Mouse (Mus musculus) urinary bladder, postnatal 14 days (tissue): ENCODE data around the gene Ppp1r10.
A peak's percentile ranks its signal among the peaks of the same experiment; 100 is the strongest.

Source experiments
- DNase-seq: peaks from one replicate; pipeline ENCODE4 v3.0.0; 2021; ENCODE audit warnings: low spot score

Ppp1r10 gene

DNA sequence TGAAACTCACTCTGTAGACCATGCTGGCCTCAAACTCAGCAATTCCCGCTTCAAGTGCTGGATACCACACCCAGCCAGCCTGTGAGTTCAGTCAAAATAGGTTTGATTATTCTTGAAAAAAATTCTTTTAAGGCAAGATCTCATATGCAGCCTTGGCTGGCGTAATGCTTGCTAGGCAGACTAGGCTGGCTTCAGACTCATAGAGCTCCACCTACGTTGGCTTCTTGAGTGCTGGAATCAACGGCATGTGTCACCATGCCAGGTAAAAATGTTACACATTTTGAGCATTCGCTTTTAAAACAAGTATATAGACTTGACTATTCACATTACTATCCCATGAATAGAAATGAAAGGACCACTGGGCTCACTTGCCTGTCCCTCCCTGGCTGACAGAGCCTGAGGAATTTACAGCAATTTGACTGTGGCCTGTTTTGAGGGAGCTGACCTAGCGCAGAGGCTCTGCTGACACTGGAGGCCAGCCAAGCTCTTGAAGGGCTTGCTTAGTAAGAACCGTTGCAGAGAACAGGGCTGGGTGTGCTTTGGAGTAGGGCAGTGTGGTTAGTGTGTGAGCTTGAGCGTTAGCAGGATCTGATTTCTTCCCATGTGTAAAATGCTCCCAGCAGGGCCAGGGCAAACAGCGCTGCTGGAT lies 12.8 kb upstream of the Ppp1r10 start:
- DNase-seq: no peak

DNA sequence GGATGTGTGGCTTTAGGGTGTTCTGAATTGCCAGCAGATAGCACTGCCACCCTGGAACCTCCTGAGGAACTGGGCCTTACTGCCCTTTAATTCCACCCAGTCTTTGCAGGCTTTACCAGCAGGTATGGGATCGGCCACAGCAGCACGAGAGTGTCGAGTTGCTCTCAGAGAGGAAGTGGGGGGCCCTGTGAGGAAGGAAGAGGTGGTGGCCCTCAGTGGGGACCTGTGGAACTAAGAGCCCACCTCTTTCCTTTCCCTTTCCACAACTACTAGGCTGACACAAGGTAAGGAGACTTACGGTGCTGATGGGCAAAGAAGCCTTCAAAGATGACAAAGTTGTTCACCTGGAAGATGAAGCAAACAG lies 12.3 kb upstream of the Ppp1r10 start:
- no peak for DNase-seq

DNA sequence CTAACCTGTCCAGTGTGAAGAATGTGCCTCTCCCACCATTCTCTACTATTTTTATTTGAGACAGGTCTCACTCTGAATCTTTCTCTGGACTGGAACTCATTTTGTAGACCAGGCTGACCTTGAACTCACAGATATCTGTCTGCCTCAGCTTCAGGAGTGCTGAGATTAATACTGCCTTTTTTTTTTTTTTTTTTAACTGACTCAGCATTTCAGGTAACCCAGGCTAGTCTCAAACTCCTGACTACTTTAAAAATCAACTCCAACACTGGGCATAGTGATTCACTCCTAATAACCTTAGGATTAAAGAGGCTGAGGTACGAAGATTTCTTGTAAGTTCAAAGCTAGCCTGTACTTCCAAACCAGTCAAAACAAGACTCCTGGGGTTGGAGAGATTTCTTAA lies 10.6 kb upstream of the Ppp1r10 start:
- DNase-seq: no peak

DNA sequence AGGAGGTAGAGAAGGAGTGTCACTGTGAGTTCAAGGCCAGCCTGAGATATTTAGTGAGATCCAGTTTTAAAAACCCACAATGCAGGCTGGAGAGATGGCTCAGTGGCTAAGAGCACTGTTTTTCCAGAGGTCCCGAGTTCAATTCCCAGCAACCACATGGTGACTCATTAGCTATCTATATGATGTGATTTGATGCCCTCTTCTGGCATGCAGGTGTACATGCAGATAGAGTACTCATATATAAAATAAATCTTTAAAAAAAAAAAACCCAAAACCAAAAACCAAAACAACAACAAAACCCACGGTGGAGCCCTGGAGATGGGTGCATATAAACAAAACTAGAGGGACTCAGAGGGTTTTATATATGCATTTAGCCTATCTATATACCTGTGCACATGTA lies 8.6 kb upstream of the Ppp1r10 start:
- DNase-seq: no peak

DNA sequence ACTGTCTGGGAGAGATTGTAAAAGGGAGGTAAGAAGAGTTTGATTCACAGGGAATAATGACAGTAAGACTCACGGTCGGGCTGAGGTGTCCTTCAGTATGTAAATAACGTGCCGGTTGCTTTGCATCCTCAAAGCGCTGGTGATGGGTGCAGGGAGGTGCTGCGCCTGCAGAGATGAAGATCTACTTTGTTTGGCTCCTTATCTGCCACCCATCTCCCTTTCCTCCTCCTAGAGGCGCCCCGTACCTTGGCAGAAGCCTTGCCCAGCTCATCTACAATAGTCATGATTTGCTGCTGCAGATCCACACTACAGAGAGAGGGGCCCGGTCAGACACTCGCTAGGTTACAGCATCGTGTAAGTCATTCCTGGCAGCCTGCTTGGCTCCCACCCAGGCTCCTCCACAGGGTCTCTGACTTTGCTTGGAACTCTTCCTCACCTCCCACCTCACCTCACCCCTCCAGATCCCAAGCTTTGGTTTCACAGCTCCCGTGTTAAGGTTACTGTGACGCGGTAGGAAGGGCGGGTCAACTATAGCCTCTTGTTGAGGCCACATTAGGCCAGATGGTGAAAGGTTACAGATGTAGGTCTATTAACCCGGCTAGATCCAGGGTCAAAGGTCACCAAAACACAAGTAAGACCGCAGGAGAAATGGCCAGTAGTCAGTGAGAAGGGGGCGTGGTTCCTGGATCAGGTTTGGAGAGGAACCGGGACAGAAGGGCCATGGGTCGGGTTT lies 6.9 kb upstream of the Ppp1r10 start:
- DNase-seq: no peak

DNA sequence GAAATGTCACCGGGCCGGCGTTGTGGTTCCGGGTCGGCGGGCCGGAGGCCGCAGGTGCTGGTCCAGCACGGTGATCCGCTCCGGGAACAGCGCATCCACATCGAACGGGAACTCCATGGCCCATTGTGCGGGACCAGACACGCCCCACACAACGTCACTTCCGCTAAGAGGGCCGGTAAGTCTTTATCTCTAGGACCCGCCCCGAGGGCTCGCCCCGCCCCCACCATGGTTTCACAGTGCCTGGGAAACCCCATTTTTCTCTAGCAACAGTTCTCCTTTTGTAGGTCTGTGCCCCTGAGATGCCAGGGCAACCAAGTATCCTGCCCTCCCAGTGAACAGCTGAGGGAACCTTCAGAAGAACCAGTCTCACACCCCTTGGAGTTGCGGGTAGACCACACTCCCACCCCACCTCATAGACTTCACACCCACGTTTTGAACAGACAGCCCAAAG lies 6.3 kb upstream of the Ppp1r10 start, which contains the start of gene Atat1:
Atat1 (minus strand) TSS at position 157 of the 451 bp plus-strand sequence.
- peak; percentile 97 for DNase-seq

DNA sequence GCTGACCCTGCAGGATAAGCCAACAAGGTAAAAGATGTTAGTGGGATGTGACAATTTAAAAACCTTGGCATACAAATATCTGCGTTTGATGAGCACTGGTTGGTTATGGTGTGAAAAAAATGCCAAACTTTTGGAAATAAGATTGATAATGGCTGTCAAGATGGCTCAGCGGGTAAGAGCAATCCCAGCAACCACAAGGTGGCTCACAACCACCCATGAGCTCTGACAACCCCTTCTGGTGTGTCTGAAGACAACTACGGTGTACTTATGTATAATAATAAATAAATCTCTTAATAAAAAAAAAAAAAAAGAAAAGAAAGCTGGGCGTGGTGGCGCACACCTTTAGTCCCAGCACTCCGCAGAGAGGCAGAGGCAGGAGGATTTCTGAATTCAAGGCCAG lies 1.3 kb upstream of the Ppp1r10 start:
- DNase-seq: no peak

DNA sequence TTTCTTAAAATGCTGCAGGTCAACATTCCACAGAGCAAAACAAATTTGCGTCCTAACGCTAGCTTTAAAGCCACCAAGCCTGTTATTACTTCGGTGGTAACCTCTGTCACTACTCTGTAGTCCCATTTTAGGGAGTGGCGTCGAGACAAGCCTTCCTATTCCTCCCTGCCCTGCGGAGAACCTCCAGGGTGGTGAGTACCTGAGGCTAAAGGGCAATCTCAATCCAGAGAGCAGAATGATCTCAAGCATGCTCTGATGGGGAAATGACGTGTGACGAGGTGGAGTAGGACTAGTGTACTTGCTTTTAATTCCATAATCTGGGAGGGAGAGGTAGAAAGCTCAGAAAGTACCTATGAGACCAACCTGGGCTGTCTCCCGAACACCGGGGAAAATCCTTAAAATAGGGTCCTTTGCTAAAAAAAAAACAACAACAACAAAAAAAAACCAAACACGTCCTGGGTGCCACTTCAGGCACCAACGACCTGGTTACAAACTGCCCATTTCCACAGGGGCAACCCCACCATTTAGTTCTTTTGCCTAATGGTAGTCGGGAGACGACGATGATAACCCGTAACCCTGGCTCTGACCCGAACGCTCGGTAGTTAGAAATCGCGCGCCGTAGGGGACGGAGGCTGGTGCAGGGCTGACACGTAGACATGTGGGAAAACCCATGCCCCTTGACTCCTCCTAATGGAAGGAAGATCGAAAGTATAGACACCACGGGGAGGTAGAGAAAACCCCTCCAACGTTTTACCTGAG lies 517 bp upstream of the Ppp1r10 start:
- DNase-seq: peak; percentile 41

DNA sequence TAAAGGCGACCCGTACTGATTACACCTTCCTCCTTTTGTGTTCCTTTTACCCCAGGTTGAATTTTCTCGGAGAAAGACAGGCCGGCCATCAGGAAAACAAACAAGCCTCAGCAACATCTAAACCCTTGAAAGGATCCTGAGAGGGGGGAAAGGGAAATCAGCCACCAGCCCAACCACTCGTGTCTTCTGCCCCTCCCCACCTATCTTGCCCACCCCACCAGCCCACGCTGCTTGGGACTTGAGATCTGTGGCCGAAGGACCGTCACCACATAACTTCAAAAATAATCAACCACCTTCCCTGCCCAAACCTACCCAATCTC lies 869 bp downstream of the Ppp1r10 start:
- peak; percentile 30 for DNase-seq

DNA sequence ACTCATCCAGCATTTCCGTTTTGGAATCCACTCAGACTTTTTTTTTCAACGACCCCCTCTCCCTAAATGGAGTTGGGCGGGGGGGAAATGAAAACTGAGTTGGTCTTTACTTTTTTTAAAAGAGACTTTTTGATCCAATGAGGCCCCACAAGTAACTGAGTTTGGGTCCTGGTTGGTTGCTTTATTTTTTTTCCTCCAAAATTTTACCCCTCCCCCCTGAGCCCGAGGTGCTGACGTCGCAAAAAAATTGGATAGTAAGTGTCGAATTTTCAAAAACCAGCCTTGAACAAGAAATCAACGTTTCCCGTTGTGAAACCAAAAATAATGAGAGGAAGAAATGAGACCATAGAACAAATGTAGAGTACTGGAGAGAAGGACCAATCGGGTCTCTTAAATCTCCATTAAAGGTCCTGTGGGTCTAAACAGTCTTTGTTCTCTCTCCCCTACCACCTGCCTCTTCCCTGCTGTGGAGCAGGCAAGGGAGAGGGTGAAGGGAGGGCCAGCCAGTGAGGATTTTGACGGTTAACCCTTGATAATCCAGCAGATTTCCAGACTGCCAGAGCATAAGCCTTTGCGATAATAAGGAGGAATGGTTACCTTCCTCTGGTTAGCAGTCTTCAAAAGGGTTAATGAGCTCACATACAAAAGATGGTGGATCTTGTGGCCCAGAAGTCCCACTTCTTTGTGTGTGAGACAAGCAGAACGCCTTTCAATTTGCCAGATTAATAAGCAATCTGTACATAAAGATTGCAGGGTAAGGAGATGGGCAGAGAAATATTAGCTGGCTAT lies 1.4 kb downstream of the Ppp1r10 start:
- peak; percentile 38 for DNase-seq

DNA sequence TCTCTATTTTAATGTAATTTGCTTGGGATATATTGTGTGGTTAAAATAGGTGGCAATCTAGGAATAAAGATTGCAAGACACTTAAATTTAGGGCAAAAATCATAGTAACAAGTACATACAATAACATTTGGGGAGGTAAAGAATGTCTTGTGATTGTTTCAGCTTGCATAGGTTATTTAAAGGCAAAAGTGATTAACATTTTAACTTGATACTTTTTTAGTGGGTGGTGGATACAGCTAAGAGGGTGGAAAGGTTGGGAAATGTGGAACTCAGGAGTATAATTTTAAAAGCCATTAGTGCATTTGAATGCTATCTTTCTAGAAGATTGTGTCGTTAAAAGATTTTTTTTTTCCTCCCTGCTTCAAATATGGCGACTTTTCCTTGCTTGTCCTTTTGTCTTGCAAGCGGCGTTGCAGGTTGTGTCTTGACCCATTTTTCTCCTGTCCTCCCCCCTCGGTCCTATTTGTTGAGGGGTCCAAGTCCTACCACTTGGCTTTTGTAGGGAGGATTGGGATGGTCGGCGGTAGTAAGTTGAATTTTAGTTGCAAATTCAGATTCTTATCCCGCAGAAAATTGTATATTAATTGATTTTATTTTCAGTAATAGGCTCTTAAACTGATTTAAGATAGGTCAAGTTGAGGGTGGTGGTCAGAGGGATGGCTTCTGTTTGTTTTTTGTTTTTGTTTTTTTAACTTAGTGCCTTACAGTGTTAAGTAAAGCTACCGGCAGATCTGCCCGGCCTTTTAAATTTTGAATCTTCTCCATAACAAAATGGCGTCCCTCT lies 2.2 kb downstream of the Ppp1r10 start:
- DNase-seq: peak; percentile 32

DNA sequence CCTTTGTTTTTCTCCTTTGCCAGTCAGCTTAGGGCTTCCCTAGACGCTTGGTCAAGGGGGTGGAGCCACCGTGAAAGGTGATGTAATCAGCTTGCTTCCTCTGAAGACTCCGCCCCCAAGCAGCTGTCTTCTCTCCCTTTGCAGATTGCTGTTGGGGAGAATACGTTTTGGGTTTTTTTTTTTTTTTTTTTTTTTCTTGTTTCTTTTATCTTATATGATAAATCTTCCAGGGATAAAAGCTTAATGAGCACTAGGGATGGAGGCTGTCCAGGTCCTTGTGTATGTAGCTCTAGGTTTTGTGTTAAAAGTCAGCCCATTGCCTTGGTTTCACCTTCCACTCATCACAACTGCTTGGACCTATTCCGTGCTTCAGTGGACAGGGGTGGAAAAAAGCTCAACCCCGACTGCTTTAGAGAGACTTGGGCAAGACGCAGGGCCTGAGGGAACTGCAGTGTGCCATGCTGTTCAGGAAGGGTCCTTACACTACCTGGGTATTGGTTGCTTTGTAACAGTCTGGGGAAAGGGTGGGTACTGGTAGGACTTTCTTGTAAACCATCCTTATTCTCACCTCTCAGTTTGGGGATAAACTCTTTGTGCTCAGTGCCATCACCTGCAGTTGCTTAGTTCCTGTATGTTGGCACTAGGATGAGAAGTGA lies 3.0 kb downstream of the Ppp1r10 start:
- peak; percentile 97 for DNase-seq

DNA sequence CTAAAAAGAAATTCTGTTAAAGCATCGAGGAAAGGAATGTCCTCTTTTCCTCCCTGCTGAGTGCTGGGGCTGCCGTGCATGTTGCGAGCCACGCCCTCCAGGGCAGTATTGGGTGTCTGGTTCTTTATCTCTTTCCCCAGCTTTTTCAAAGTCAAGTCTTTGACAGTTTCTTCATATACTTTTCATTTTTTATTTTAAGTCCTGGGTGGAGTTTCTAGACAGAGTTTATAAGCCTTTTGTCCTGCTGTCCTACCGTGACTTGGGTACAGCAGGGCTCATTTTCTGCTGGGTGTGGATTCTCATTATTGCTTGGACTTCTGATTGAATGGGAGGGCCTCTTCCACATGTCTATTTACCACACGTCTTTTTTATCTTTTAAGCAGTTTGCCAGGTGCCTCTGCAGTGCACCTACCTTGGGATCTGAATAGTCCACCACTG lies 3.6 kb downstream of the Ppp1r10 start:
- no peak for DNase-seq

DNA sequence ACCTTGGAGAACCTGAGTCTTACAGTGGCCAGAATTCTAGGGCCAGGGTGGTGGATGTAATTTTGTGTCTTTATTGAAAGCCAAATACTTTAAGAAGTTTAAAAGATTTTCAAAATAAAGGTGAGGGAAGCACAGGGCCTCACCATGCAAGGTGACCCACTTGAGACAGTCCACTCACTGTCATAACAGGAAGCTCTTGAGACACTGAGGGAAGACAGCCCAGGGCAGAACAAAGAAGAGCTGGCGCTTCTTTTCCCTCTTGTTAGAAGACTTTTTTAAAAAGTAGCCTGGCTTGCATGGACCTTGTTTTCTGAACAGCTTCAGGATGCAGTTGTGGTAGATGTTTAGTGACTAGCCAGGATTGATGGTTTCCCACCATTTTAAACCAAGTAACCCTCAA lies 4.2 kb downstream of the Ppp1r10 start:
- DNase-seq: no peak

DNA sequence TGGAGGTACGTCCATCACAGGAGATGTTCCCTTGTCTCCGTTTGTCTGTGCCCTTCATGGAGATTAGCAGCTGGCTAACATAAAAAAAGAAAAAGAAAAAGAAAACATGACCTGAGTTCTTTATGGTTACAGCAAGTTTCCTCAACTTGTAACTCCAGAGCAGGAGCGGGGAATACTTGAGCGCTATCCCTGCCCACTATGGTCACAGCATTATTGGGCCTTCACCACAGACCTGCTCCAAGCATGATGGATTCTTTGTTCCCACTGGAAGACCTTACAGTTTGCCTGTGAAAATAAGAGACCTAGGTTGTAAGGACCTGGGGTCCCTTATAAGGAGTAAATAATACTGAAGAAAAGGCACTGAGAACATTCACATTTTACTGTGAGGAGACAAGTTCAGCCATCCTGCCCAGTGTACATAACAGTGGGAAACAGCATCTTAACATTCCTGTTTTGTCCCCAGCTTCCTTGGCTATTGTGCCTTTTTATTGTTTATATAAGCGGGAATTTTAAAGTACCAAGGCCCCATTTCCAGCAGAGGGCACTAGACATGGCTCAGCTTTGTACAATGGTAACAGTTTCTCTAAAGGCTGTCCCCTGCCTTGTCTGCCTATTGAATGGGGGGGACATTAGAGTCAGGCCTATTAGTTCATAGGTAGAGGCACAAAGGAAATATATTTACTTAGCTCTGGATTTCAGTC lies 4.8 kb downstream of the Ppp1r10 start:
- DNase-seq: peak; percentile 35

DNA sequence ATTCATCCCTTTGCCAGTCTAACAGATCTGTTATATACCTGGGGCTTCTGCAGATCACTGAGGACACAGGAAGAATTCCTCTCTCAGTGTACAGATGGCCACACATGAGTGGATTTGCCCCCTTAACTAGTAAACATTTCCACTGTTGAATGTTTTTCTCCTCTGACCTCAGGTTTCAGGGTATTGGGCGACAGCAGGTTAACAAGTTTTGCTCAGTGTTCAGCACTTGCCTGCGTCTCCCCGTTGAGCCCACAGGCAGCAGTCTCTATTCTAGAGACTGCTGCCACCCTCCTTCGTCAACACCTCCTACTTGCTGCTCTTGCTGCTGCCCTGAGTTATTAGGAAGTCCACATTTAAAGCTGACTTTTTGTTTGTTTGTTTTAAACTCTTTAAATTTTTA lies 5.5 kb downstream of the Ppp1r10 start:
- DNase-seq: no peak

DNA sequence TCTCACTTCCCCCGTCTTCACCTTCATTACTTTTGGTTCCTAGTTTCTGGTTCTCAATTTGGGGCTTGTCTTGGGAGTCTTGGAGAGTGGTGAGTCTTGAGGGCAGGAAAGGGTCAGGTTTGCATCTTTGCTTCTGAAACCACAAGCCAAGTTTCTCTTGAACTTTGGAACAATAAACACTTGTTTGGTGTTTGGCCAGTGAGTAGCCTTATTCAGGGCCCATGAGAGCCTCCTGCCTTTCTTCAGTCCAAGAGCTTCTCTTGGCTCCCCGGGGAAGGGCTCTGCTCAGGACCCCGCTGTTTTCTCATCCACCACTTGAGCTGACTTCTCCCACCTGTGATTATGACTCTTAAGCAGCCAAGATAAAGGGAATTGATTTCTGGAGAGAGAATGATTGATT lies 6.3 kb downstream of the Ppp1r10 start:
- no peak for DNase-seq

DNA sequence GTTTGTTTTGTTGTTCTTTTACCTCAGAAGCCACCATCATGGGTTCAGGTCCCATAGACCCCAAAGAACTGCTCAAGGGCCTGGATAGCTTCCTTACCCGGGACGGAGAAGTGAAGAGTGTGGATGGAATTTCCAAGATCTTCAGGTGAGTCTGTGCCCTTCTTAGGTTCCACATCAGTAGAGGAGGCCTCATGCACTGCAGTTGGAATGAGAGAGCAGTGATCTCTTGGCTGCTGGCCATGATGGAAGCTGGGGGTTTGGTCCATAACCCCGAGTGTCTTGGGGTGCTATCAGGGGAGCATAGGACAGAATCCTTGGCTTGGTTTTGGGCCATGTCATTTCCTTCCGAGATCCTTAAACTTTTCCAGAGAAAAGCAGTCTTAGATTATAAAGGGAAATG lies 7.0 kb downstream of the Ppp1r10 start:
- DNase-seq: no peak

DNA sequence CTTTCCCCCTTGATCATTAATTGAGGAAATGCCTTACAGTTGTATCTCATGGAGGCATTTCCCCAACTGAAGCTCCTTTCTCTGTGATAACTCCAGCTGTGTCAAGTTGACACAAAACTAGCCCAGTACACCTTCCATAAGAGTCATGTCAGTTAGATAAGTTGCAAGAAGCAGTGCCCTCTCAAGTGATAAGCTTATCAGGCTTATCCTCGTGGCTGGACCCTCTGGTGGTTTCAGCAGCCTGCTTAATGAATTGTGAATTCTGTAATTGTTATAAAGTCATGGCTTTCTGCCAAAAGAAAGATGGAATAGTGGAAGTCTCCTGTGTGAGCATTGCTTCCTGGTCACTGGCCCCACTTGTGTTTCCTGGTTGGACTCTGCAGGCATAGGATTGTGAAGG lies 11.2 kb downstream of the Ppp1r10 start:
- DNase-seq: no peak

DNA sequence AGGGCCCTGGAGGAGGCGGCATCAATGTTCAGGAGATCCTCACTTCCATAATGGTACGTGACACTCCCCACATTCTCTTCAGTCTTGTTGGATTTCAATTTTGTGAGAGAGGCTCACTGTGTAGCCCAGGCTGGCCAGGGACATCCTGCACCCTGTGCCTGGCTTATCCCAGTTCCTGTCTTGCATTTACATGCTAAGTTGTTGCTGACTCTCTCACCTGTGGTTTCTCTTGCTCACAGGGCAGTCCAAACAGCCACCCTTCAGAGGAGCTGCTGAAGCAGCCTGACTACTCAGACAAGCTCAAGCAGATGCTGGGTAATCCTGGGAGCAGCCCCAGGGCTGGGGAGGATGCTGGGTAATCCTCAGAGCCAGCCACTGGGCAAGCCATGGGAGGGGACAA lies 13.3 kb downstream of the Ppp1r10 start:
- no peak for DNase-seq
